Comparison of ENCODE assay signal across 20 mouse cellular contexts in the genomic region with DNA sequence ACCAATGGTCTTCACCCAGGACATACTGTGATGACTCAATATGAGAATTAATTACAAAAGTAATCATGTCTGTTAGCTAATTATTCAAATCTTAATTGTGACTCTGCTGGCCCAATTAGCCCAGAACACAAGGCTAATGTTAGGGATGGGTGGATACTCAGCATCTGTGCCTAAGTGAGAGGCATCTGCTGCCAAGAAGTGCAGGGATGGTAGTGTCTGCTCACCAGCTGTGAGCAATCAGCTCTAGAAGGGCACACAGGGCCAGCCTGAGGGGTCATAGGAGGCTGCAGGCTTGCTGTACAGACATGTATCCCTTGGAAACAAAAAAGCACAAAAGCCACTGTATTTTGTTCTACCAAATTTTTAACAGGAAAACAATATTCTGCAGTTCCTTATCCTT.
DNase-seq lines count a peak whose midpoint lies in the region; ATAC-seq lines count a peak whose summit lies in the region.
"Had no signal": no experiment of that assay in that cellular context is flagged by ENCODE, and none has a peak within 500 bp of the region (broad histone marks: within the 10 kb centered on the region; RNA-seq: fewer than 3 reads in every experiment).

No protein-coding gene starts in this region.

- no peak overlapping the region for H3K4me3 ChIP-seq in neural tube, embryonic 13.5 days
- H3K4me3 ChIP-seq in neural tube, embryonic 15.5 days (replicated peaks) = no peak overlapping the region
- no peak overlapping the region for H3K4me3 ChIP-seq in hindbrain, embryonic 12.5 days
- H3K4me3 ChIP-seq: embryonic facial prominence, embryonic 13.5 days; heart, embryonic 10.5 days had no signal

- ATAC-seq in neural tube, embryonic 13.5 days (ENCODE audit: low read depth) = peak; percentile 86
- ATAC-seq in neural tube, embryonic 15.5 days (ENCODE audit: low FRiP score) = no peak
- peak; percentile 87 for ATAC-seq in hindbrain, embryonic 12.5 days (ENCODE audit: low FRiP score)
- ATAC-seq: Patski had no signal

- H3K4me2 ChIP-seq in neural tube, embryonic 13.5 days = no peak overlapping the region
- H3K4me2 ChIP-seq in neural tube, embryonic 15.5 days = no peak overlapping the region
- H3K4me2 ChIP-seq in hindbrain, embryonic 12.5 days (replicated peaks) = no peak overlapping the region
- H3K4me2 ChIP-seq: embryonic facial prominence, embryonic 13.5 days; liver, embryonic 11.5 days; lung, embryonic 14.5 days had no signal

- H3K27ac ChIP-seq in neural tube, embryonic 13.5 days (replicated peaks) = no peak overlapping the region
- H3K27ac ChIP-seq in neural tube, embryonic 15.5 days (replicated peaks) = no peak overlapping the region
- no peak overlapping the region for H3K27ac ChIP-seq in hindbrain, embryonic 12.5 days
- H3K27ac ChIP-seq: embryonic facial prominence, embryonic 13.5 days; heart, embryonic 10.5 days had no signal

- H3K9me3 ChIP-seq in neural tube, embryonic 13.5 days = no peaks in the 10 kb centered on the region
- H3K9me3 ChIP-seq in neural tube, embryonic 15.5 days (replicated peaks) = no peaks in the 10 kb centered on the region
- no peaks in the 10 kb centered on the region for H3K9me3 ChIP-seq in hindbrain, embryonic 12.5 days (replicated peaks)
- H3K9me3 ChIP-seq: embryonic facial prominence, embryonic 13.5 days; heart, embryonic 10.5 days had no signal

- H3K36me3 ChIP-seq in neural tube, embryonic 13.5 days = no peaks in the 10 kb centered on the region
- H3K36me3 ChIP-seq in neural tube, embryonic 15.5 days = no peaks in the 10 kb centered on the region
- H3K36me3 ChIP-seq in hindbrain, embryonic 12.5 days = no peaks in the 10 kb centered on the region
- H3K36me3 ChIP-seq: embryonic facial prominence, embryonic 13.5 days; heart, embryonic 10.5 days had no signal

- H3K4me1 ChIP-seq in neural tube, embryonic 13.5 days (replicated peaks) = no peaks in the 10 kb centered on the region
- H3K4me1 ChIP-seq in neural tube, embryonic 15.5 days = no peaks in the 10 kb centered on the region
- no peaks in the 10 kb centered on the region for H3K4me1 ChIP-seq in hindbrain, embryonic 12.5 days
- H3K4me1 ChIP-seq: embryonic facial prominence, embryonic 13.5 days; heart, embryonic 10.5 days had no signal

- H3K27me3 ChIP-seq in neural tube, embryonic 13.5 days = no peaks in the 10 kb centered on the region
- no peaks in the 10 kb centered on the region for H3K27me3 ChIP-seq in neural tube, embryonic 15.5 days (replicated peaks)
- H3K27me3 ChIP-seq in hindbrain, embryonic 12.5 days = no peaks in the 10 kb centered on the region
- H3K27me3 ChIP-seq: embryonic facial prominence, embryonic 13.5 days had no signal

- peak; percentile 34 for DNase-seq in embryo, embryonic 10 days (ENCODE audit: low spot score)
- DNase-seq in embryo, embryonic 9.5 days (ENCODE audit: extremely low spot score) = no peak
- no peak for DNase-seq in adrenal gland, adult 8-10 months
- DNase-seq in left cerebral cortex, adult 9 months (ENCODE audit: low spot score in 2 of 2) = no peak
- no peak for DNase-seq in spleen, postnatal 14 days (ENCODE audit: low spot score in 2 of 2)
- DNase-seq: cerebellum, adult 8-10 months; gastrocnemius, postnatal 10 days; heart, postnatal 36 days; kidney, adult 18-20 months; kidney, postnatal 25 days; layer of hippocampus, adult 9-11 months; lung, embryonic 14.5 days; right cerebral cortex, postnatal 4 days had no signal

- no peak overlapping the region for H3K9ac ChIP-seq in neural tube, embryonic 13.5 days
- H3K9ac ChIP-seq in neural tube, embryonic 15.5 days (replicated peaks) = no peak overlapping the region
- no peak overlapping the region for H3K9ac ChIP-seq in hindbrain, embryonic 12.5 days
- H3K9ac ChIP-seq: embryonic facial prominence, embryonic 13.5 days; lung, embryonic 14.5 days had no signal
